Mouse (Mus musculus): ENCODE results near the gene Otub2. TPM values are rescaled to one million over a fixed set of nuclear protein-coding genes. Genes with fewer than 3 reads are reported as not detected.
A peak's percentile ranks its signal among the peaks of the same experiment; 100 is the strongest.

The Otub2 gene
- polyA plus RNA-seq, 1 experiment from 2014 or later: 26.2 TPM

DNA sequence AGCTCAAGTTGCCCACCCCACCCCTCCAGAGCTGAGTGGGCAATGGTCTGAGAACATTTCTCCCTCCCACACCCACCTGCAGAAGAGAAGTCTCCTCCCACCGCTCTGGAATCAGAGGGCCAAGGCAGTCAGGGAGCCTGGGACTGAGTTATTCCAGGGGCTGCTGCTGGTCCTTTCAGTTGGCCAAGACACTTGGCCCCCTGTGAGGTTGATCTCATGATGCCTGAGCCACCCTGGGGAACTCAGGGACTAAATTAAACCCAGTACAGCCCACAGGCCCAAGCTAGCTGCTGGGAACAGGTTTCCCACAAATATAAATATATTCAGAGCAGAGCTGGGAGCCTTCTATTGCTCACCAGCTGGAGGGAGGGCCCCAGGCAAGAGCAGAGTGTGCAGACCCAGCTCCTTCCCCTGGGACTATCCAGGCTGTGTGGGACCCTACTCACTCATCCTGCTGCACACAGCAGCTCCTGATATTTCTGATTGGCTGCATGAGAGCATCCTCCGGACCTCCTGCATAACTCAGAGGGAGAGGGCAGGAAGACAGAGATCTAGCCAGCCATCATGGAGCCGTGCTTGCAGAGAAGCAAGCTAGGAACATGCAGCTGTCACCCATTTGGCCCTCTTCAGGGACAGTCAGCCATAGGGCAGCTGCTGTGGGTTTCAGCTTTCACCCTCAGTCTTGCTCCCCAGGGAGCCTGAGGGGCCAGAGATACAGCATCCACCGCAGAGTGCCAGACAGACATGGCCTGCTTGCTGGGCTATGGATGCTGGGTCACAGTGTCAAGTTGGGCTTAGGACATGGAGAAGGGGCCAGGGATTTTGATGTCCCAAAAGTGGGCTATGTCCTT is 29.3 kb upstream of the Otub2 start:
- H3K27ac ChIP-seq: no peak overlapping the region
- H3K4me2 ChIP-seq: no peak overlapping the region
- no peak overlapping the region for H3K4me3 ChIP-seq
- no peak overlapping the region for H3K9ac ChIP-seq
- 48% methylated on average over 4 of the region's 4 CpGs for WGBS (ENCODE audit: insufficient replicate concordance)
- no peaks in the 10 kb centered on the region for H3K4me1 ChIP-seq
- H3K36me3 ChIP-seq: no peaks in the 10 kb centered on the region
- peaks cover 11% of the 10 kb centered on the region; the same call in 1 of the 2 replicates for H3K27me3 ChIP-seq (replicated peaks)
- ATAC-seq: no peak
- H3K9me3 ChIP-seq (replicated peaks): no peaks in the 10 kb centered on the region

- H3K27ac ChIP-seq: no peak overlapping the region
- ATAC-seq: no peak
- no peaks in the 10 kb centered on the region for H3K9me3 ChIP-seq (replicated peaks)
- no peak overlapping the region for H3K9ac ChIP-seq
- no peak overlapping the region for H3K4me3 ChIP-seq
- H3K4me2 ChIP-seq: no peak overlapping the region
- H3K27me3 ChIP-seq (replicated peaks): peaks cover 15% of the 10 kb centered on the region
- H3K4me1 ChIP-seq: no peaks in the 10 kb centered on the region
- WGBS (ENCODE audit: insufficient replicate concordance): 58% methylated on average over 8 of the region's 8 CpGs
- no peaks in the 10 kb centered on the region for H3K36me3 ChIP-seq
Observed at GRCm38 (mm10) chr12:103360812-103361211, 27.7 kb upstream of the Otub2 start.

- ATAC-seq: no peak
- no peaks in the 10 kb centered on the region for H3K36me3 ChIP-seq
- H3K4me2 ChIP-seq: no peak overlapping the region
- no peak overlapping the region for H3K4me3 ChIP-seq
- H3K9me3 ChIP-seq (replicated peaks): no peaks in the 10 kb centered on the region
- H3K4me1 ChIP-seq: no peaks in the 10 kb centered on the region
- no peak overlapping the region for H3K27ac ChIP-seq
- H3K27me3 ChIP-seq (replicated peaks): peaks cover 24% of the 10 kb centered on the region
- 80% methylated on average over 17 of the region's 17 CpGs for WGBS (ENCODE audit: insufficient replicate concordance)
- no peak overlapping the region for H3K9ac ChIP-seq
Observed at GRCm38 (mm10) chr12:103361539-103362307, 26.8 kb upstream of the Otub2 start.

DNA sequence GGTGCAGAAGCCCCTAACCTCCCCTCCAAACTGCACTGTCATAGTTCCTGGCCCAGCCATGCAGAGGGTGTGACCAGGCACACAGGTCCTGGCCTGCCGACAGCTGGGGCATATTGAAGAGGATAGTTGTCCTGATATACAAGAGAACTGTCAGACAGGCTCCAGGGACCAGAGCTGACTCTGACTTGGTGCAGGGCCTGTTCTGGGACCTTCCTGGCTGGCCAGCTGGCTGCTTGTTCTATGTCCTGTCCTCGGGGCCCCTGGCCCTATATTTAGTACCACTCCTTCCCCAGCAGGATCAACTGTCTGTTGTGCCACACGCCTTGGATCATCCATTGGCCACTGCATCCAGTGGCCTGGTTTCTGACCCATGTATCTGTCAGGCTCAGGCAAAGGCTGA is 26.1 kb upstream of the Otub2 start:
- Histone ChIP-seq H3K9me3 (replicated peaks) (no peaks in the 10 kb centered on the region), H3K4me2 (no peak overlapping the region), H3K36me3 (no peaks in the 10 kb centered on the region), H3K9ac (no peak overlapping the region), H3K27ac (no peak overlapping the region), H3K27me3 (replicated peaks) (peaks cover 30% of the 10 kb centered on the region), H3K4me1 (no peaks in the 10 kb centered on the region), H3K4me3 (no peak overlapping the region)
- 64% methylated on average over 3 of the region's 3 CpGs for WGBS (ENCODE audit: insufficient replicate concordance)
- no peak for ATAC-seq

GRCm38 (mm10) chr12:103367171-103367570 is 21.3 kb upstream of the Otub2 start:
- H3K9ac ChIP-seq: no peak overlapping the region
- WGBS (ENCODE audit: insufficient replicate concordance): 47% methylated on average over 2 of the region's 2 CpGs
- H3K4me2 ChIP-seq: no peak overlapping the region
- no peaks in the 10 kb centered on the region for H3K36me3 ChIP-seq
- H3K4me1 ChIP-seq: peaks cover 13% of the 10 kb centered on the region
- H3K4me3 ChIP-seq: no peak overlapping the region
- no peak for ATAC-seq
- peaks cover 62% of the 10 kb centered on the region for H3K27me3 ChIP-seq (replicated peaks)
- no peak overlapping the region for H3K27ac ChIP-seq
- H3K9me3 ChIP-seq (replicated peaks): no peaks in the 10 kb centered on the region

DNA sequence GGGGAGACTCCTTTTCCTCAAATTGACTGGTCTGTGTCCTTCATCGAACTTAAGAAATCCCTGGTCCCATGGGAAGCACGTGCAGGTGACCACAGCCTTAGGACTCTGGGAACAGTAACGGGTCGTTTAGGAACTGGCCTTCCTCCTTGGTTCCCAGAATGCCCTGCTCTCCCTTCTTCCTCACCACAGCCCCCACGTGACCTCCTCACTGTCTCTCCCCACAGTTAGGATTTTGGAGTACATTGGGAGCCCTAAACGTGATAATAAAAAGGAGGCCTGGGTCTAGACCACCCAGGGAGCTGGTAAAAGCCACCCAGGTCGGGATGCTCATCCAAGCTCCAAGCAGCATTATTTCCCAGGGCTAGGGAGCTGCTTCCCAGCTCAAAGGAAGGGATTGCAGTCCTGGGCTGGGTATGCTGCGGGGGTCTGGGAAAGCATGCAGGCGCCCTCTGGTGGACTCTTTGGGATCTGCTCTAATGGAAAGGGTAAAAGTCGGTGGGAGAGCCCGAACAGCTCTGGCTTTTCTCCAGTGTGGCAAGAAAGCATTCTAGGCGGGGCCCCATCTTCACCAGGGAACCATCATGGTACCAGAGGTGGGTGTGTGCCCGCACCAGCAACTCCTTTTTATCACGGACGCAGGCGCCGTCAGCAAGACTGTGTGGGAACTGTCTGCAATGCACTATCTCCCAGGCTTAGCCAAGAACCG is 20.7 kb upstream of the Otub2 start:
- H3K9me3 ChIP-seq (replicated peaks): no peaks in the 10 kb centered on the region
- no peaks in the 10 kb centered on the region for H3K36me3 ChIP-seq
- H3K4me2 ChIP-seq: peak overlapping the region; percentile 65
- peaks cover 62% of the 10 kb centered on the region for H3K27me3 ChIP-seq (replicated peaks)
- peak; percentile 69 for ATAC-seq
- H3K4me1 ChIP-seq: peaks cover 15% of the 10 kb centered on the region
- 14% methylated on average over 18 of the region's 18 CpGs for WGBS (ENCODE audit: insufficient replicate concordance)
- H3K4me3 ChIP-seq: peak overlapping the region; percentile 25
- H3K27ac ChIP-seq: no peak overlapping the region
- peak overlapping the region; percentile 34; the same call in 1 of the 2 replicates for H3K9ac ChIP-seq

- Histone ChIP-seq H3K4me1 (peaks cover 20% of the 10 kb centered on the region), H3K4me2 (peak overlapping the region; percentile 65), H3K4me3 (peak overlapping the region; percentile 25), H3K27ac (no peak overlapping the region), H3K9ac (peak overlapping the region; percentile 34; the same call in 1 of the 2 replicates), H3K36me3 (no peaks in the 10 kb centered on the region), H3K27me3 (replicated peaks) (peaks cover 62% of the 10 kb centered on the region), H3K9me3 (replicated peaks) (no peaks in the 10 kb centered on the region)
- peak; percentile 67; the same call in 1 of the 2 replicates for ATAC-seq
- 35% methylated on average over 7 of the region's 7 CpGs for WGBS (ENCODE audit: insufficient replicate concordance)
Observed at GRCm38 (mm10) chr12:103368326-103368669, 20.2 kb upstream of the Otub2 start.

- peak overlapping the region; percentile 65 for H3K4me2 ChIP-seq
- 41% methylated on average over 2 of the region's 2 CpGs for WGBS (ENCODE audit: insufficient replicate concordance)
- no peak for ATAC-seq
- peaks cover 25% of the 10 kb centered on the region for H3K4me1 ChIP-seq
- no peaks in the 10 kb centered on the region for H3K36me3 ChIP-seq
- H3K27me3 ChIP-seq (replicated peaks): peaks cover 62% of the 10 kb centered on the region
- no peak overlapping the region for H3K9ac ChIP-seq
- no peaks in the 10 kb centered on the region for H3K9me3 ChIP-seq (replicated peaks)
- H3K4me3 ChIP-seq: 0 out of 2 replicates have a peak overlapping the region, but pooled peaks have one; percentile 25
- H3K27ac ChIP-seq: no peak overlapping the region
Observed at GRCm38 (mm10) chr12:103368777-103369176, 19.7 kb upstream of the Otub2 start.

- no peaks in the 10 kb centered on the region for H3K36me3 ChIP-seq
- ATAC-seq: no peak
- H3K27me3 ChIP-seq (replicated peaks): peaks cover 51% of the 10 kb centered on the region
- no peak overlapping the region for H3K4me3 ChIP-seq
- H3K9ac ChIP-seq: no peak overlapping the region
- H3K4me2 ChIP-seq: no peak overlapping the region
- no peak overlapping the region for H3K27ac ChIP-seq
- 63% methylated on average over 4 of the region's 4 CpGs for WGBS (ENCODE audit: insufficient replicate concordance)
- H3K4me1 ChIP-seq: peaks cover 33% of the 10 kb centered on the region
- H3K9me3 ChIP-seq (replicated peaks): no peaks in the 10 kb centered on the region
Observed at GRCm38 (mm10) chr12:103370861-103371260, 17.6 kb upstream of the Otub2 start.

- Histone ChIP-seq H3K27me3 (replicated peaks) (peaks cover 46% of the 10 kb centered on the region), H3K27ac (no peak overlapping the region), H3K36me3 (no peaks in the 10 kb centered on the region), H3K4me2 (no peak overlapping the region), H3K4me3 (no peak overlapping the region), H3K9ac (no peak overlapping the region), H3K9me3 (replicated peaks) (no peaks in the 10 kb centered on the region), H3K4me1 (peaks cover 33% of the 10 kb centered on the region)
- 18% methylated on average over 6 of the region's 6 CpGs for WGBS (ENCODE audit: insufficient replicate concordance)
- ATAC-seq: no peak
Observed at GRCm38 (mm10) chr12:103371711-103372110, 16.8 kb upstream of the Otub2 start.

DNA sequence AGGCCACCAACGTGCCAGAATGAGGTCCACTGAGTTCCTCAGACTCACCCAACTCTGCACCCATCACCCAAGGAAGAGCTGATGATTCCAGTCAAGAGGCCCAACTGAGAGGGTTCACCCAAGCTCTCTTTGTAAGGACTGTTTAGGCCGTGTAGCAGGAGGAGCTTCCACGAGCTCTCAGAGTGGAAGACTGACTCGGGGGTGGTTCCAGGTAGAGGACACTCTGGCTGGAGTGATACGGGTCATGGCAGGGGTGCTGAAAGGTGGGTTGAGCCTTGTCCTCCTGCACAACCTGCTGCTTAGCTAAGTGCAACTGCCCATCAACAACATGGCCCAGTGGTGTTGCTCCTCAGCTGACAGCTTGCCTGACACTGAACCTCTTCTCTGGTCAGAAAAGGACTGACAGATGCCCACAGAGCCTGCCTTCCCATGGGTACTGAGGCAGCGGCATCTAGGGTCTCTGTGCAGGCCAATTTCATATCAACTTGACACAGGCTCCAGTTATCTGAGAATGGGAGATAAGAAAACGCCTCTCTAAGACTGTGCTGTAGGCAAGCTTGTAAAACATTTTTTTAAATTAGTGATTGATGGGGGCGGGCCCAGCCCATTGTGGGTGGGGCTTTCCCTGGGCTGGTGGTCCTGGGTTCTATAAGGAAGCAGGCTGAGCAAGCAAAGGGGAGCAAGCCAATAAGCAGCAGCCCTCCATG is 14.8 kb upstream of the Otub2 start:
- H3K9me3 ChIP-seq (replicated peaks): no peaks in the 10 kb centered on the region
- H3K36me3 ChIP-seq: no peaks in the 10 kb centered on the region
- peak overlapping the region; percentile 39 for H3K4me2 ChIP-seq
- 23% methylated on average over 8 of the region's 8 CpGs for WGBS (ENCODE audit: insufficient replicate concordance)
- no peak overlapping the region for H3K4me3 ChIP-seq
- H3K9ac ChIP-seq: no peak overlapping the region
- peaks cover 28% of the 10 kb centered on the region for H3K27me3 ChIP-seq (replicated peaks)
- H3K27ac ChIP-seq: 0 out of 2 replicates have a peak overlapping the region, but pooled peaks have one; percentile 24
- ATAC-seq: peak; percentile 88
- peaks cover 22% of the 10 kb centered on the region for H3K4me1 ChIP-seq

All from liver, embryonic 12.5 days (tissue).